In genomic region chr17:79354174-79354443, GRCm38 (mm10) we compare ENCODE assay signal across 8 mouse cellular contexts. TPM values are rescaled to one million over a fixed set of nuclear protein-coding genes. Genes with fewer than 3 reads are reported as not detected.
A peak's percentile ranks its signal among the peaks of the same experiment; 100 is the strongest.
DNase-seq lines count a peak whose midpoint lies in the region; ATAC-seq and TF ChIP-seq lines count a peak whose summit lies in the region.

No protein-coding gene starts in this region.

- DNase-seq in heart, postnatal 0 days (ENCODE audit: low spot score): no peak
- DNase-seq in heart, adult 9 months (ENCODE audit: low spot score in 2 of 2): no peak
- DNase-seq in ES-E14 (ENCODE audit: low read depth, low spot score): no peak
- no peak for DNase-seq in hindbrain, embryonic 10.5 days (ENCODE audit: low spot score)
- no peak for DNase-seq in midbrain, embryonic 11.5 days (ENCODE audit: low spot score, missing footprints)
- no peak for DNase-seq in adrenal gland, postnatal 25 days
- no peak for DNase-seq in gastrocnemius, postnatal 25 days
- no peak for DNase-seq in testis, postnatal 14 days (ENCODE audit: low spot score)

- H3K4me3 ChIP-seq in heart, postnatal 0 days (ENCODE audit: low read depth, low read length): peak overlapping the region; percentile 74
- peak overlapping the region; percentile 91 to 96 for H3K4me3 ChIP-seq in ES-E14 (ENCODE audit: insufficient read depth in 1 of 2, low read depth in 1 of 2, low read length in 2 of 2, poor library complexity in 1 of 2, severe bottlenecking in 1 of 2)
- peak overlapping the region; percentile 71 for H3K4me3 ChIP-seq in hindbrain, embryonic 10.5 days
- H3K4me3 ChIP-seq in midbrain, embryonic 11.5 days (ENCODE audit: low read depth, low read length): peak overlapping the region; percentile 56

- H3K4me1 ChIP-seq in heart, postnatal 0 days (ENCODE audit: control insufficient read depth, insufficient read depth): peaks cover 42% of the 10 kb centered on the region
- peaks cover 0 to 2% of the 10 kb centered on the region in 2 experiments; a peak in 2 of 4 replicates for H3K4me1 ChIP-seq in ES-E14 (ENCODE audit: control insufficient read depth in 2 of 2, insufficient read depth in 2 of 2, low read length in 2 of 2, poor library complexity in 1 of 2)
- peaks cover 39% of the 10 kb centered on the region for H3K4me1 ChIP-seq in hindbrain, embryonic 10.5 days (replicated peaks)
- peaks cover 2% of the 10 kb centered on the region; the same call in 1 of the 2 replicates for H3K4me1 ChIP-seq in midbrain, embryonic 11.5 days (ENCODE audit: control insufficient read depth, insufficient read depth, low read length)

- peak overlapping the region; percentile 82 for H3K9ac ChIP-seq in heart, postnatal 0 days (replicated peaks; ENCODE audit: low read depth, low read length)
- peak overlapping the region; percentile 85 for H3K9ac ChIP-seq in ES-E14 (ENCODE audit: insufficient read depth, low read depth, low read length, poor library complexity, severe bottlenecking)
- H3K9ac ChIP-seq in midbrain, embryonic 11.5 days (ENCODE audit: low read length): peak overlapping the region; percentile 72; the same call in 1 of the 2 replicates

- H3K27me3 ChIP-seq in heart, postnatal 0 days (ENCODE audit: control insufficient read depth, insufficient read depth, low read length): no peaks in the 10 kb centered on the region
- H3K27me3 ChIP-seq in hindbrain, embryonic 10.5 days (ENCODE audit: insufficient read depth, poor library complexity, severe bottlenecking): peaks cover 59% of the 10 kb centered on the region
- H3K27me3 ChIP-seq in midbrain, embryonic 11.5 days (ENCODE audit: control insufficient read depth, insufficient read depth, low read length): peaks cover 26% of the 10 kb centered on the region

- no peaks in the 10 kb centered on the region for H3K9me3 ChIP-seq in heart, postnatal 0 days (replicated peaks; ENCODE audit: control insufficient read depth, low read length)
- no peaks in the 10 kb centered on the region for H3K9me3 ChIP-seq in ES-E14 (ENCODE audit: control insufficient read depth, insufficient read depth, low read depth, low read length)
- H3K9me3 ChIP-seq in hindbrain, embryonic 10.5 days: no peaks in the 10 kb centered on the region
- no peaks in the 10 kb centered on the region for H3K9me3 ChIP-seq in midbrain, embryonic 11.5 days (ENCODE audit: control insufficient read depth, low read length)

- ATAC-seq in heart, postnatal 0 days (ENCODE audit: insufficient read depth, low read depth): no peak
- ATAC-seq in midbrain, embryonic 11.5 days (ENCODE audit: low FRiP score): no peak

- no peak for TF ChIP-seq CTCF in heart, postnatal 0 days (IDR thresholded peaks at IDR 0.05; ENCODE audit: low read depth)

- H3K36me3 ChIP-seq in heart, postnatal 0 days (replicated peaks; ENCODE audit: control insufficient read depth, insufficient read depth, low read length): no peaks in the 10 kb centered on the region; the same call in 1 of the 2 replicates
- H3K36me3 ChIP-seq in ES-E14 (ENCODE audit: control insufficient read depth, insufficient read depth, low read length, poor library complexity, severe bottlenecking): no peaks in the 10 kb centered on the region
- no peaks in the 10 kb centered on the region for H3K36me3 ChIP-seq in hindbrain, embryonic 10.5 days
- H3K36me3 ChIP-seq in midbrain, embryonic 11.5 days (ENCODE audit: control insufficient read depth, insufficient read depth, low read length): no peaks in the 10 kb centered on the region

- in situ Hi-C loops in ES-E14 (cut with MboI; ENCODE audit: low sequenced_read_pairs in 2 of 2, unreplicated experiment in 2 of 2): no loop called here

- H3K4me2 ChIP-seq in heart, postnatal 0 days (ENCODE audit: low read depth, low read length): peak overlapping the region; percentile 100
- peak overlapping the region; percentile 80 for H3K4me2 ChIP-seq in midbrain, embryonic 11.5 days

- TF ChIP-seq EP300 in heart, postnatal 0 days (IDR thresholded peaks at IDR 0.05; ENCODE audit: low read depth): no peak

- 0% methylated on average over 6 of the region's 6 CpGs for WGBS in heart, postnatal 0 days
- 0% methylated on average over 6 of the region's 6 CpGs for WGBS in hindbrain, embryonic 10.5 days
- 0% methylated on average over 6 of the region's 6 CpGs for WGBS in midbrain, embryonic 11.5 days

- H3K27ac ChIP-seq in heart, postnatal 0 days (ENCODE audit: low read depth): peak overlapping the region; percentile 97
- H3K27ac ChIP-seq in ES-E14 (ENCODE audit: insufficient read depth, low read depth, low read length, poor library complexity, severe bottlenecking): no peak overlapping the region
- H3K27ac ChIP-seq in hindbrain, embryonic 10.5 days: peak overlapping the region; percentile 91
- H3K27ac ChIP-seq in midbrain, embryonic 11.5 days (ENCODE audit: low read depth, low read length): no peak overlapping the region

TF ChIP-seq in ES-E14, 5 proteins besides CTCF, POLR2A, EP300 and RAD21:
- TF ChIP-seq MAFK (IDR thresholded peaks at IDR 0.05; ENCODE audit: insufficient read depth, low read depth, low read length): no peak
- TF ChIP-seq HCFC1 (IDR thresholded peaks at IDR 0.05; ENCODE audit: borderline replicate concordance, insufficient read depth, low read length): no peak
- no peak for TF ChIP-seq ZC3H11A (IDR thresholded peaks at IDR 0.05; ENCODE audit: borderline replicate concordance, low read depth, low read length)
- TF ChIP-seq CHD2 (IDR thresholded peaks at IDR 0.05; ENCODE audit: low read depth, low read length): no peak
- no peak for TF ChIP-seq ZNF384 (IDR thresholded peaks at IDR 0.05; ENCODE audit: low read depth, low read length)
TF ChIP-seq in ES-E14: peak in this region for 0.

RNA-seq across cellular contexts. Expression of gene Cdc42ep3, which starts 0.8 kb away (rescaled TPM):
- 32.9 and 37.5 TPM in 2 replicates for total RNA-seq in heart, postnatal 0 days (2014; rRNA removed; ENCODE audit: low replicate concordance)
- polyA plus RNA-seq in heart, postnatal 0 days (2015; fragmentation: Nextera tagmentation; extraction: Ambion mirVana): 74.4 and 87.0 TPM in 2 replicates
- total RNA-seq in ES-E14 (2012; rRNA removed): 7.2 and 13.7 TPM in 2 replicates
- 13.9 and 21.9 TPM in 2 replicates for polyA plus RNA-seq in hindbrain, embryonic 10.5 days (2016; fragmentation: Nextera tagmentation; extraction: Ambion mirVana)
- polyA plus RNA-seq in midbrain, embryonic 11.5 days (2014; fragmentation: Nextera tagmentation; extraction: Ambion mirVana): 18.0 and 21.3 TPM in 2 replicates
- 7.4 and 7.9 TPM in 2 replicates for total RNA-seq in adrenal gland, postnatal 25 days (2021)
- total RNA-seq in gastrocnemius, postnatal 25 days (2021): 10 to 100 TPM; 25.4 to 27.8 TPM

Comparison
In these comparisons a context has a peak if more than half of its experiments do, and no peak if none do; other contexts are left out.
1. H3K27ac ChIP-seq: peak in heart, postnatal 0 days (single experiment) and hindbrain, embryonic 10.5 days (single experiment); none in ES-E14 (single experiment) and midbrain, embryonic 11.5 days (single experiment).
2. Peak in every context shown above with its lines, with median percentiles within 50 percentile points of each other: H3K4me3 ChIP-seq and H3K9ac ChIP-seq.